Mouse (Mus musculus): ENCODE results near the gene Adamtsl4.
A peak's percentile ranks its signal among the peaks of the same experiment; 100 is the strongest.

Gene Adamtsl4

DNA sequence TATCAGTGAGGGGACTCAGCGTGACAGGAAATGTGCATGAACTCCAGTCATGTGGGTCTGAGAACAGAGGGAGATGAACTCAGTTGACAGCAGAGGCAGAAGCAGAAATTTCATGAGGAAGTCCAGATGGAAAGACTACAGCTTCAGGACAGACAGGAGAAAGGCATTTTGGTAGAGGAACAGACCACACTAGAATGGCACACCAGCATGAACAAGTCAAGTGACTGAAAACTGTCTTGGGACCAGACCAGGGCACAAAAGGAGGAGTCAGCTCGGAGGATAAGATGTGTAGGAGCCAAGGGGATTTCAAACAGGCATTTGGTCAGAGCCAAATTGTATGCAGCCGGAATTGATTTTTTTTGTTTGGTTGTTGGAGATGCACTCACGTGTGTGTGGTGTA is 52.1 kb downstream of the Adamtsl4 start:
- DNase-seq (ENCODE audit: low spot score), result no peak

GRCm38 (mm10) chr3:95632648-95633588 is 54.8 kb downstream of the Adamtsl4 start:
- DNase-seq (ENCODE audit: low spot score), result no peak

DNA sequence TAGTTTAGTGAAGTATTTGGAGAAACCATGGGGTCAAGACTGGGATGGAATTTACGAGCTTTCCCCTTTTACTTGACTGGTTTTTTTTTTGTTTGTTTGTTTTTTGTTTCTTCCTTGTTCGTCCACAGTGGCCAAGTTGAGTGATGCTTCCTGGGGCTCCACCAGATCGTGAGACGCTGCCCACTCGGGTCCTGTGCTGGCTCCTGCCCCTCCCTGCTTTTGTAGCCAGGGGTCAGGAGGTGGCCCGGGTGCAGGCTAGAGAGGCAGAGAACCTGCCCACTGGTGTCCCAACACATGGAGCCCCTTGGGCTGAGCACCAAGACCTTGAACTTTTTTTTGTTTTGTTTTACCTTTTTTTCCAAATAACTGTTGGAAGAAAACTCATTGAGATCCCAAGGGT is 56.4 kb downstream of the Adamtsl4 start:
- no peak for DNase-seq (ENCODE audit: low spot score)

DNA sequence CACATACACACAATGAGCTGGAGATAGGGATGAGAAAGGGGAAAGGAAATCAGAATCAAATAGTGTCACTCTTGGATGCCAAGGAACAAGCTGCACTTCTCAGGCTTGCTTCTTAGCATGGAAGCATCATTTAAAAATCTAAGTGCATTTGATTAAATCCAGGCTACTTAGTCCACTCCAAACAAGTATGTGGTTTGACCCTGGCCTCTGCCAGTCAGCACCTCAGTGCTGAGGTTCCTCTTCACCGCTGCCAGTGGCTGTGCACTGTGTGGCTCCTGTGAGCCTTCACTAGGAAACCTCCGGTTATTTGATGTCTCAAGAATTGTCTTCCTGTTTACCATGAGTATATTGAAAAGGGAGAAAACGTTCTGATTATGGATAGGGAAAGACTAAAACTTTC is 56.9 kb downstream of the Adamtsl4 start:
- DNase-seq (ENCODE audit: low spot score), result no peak

- peak; percentile 67 for DNase-seq (ENCODE audit: low spot score)
These were observed 58.0 kb downstream of the Adamtsl4 start for GRCm38 (mm10) chr3:95629755-95630154.

DNA sequence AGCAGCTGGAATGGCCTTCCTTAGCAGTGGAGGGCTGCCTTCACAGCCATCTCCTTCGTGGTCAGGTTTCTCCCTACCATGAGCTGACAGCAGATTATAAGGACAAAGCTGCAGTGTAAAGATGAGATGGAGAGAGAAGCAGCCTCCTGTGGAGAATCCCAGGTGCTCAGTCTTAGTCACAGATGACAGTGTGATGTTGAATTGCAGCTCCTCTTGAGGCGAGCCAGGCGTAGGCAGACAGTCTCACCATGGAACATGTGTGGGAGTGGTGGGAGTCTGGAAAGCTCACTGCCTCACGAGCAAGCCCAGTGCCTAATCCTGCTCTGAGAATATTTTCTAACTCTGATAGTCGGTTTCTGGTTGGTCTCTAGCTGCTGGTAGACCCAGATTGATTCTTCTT is 60.0 kb downstream of the Adamtsl4 start:
- DNase-seq (ENCODE audit: low spot score), result peak; percentile 76
